Mouse (Mus musculus) lung, adult 2 months (tissue): Measurements from ENCODE around the gene Tpcn1. TPM values are rescaled to one million over a fixed set of nuclear protein-coding genes. Genes with fewer than 3 reads are reported as not detected.

Experiments
- DNase-seq: peaks from one replicate; pipeline ENCODE4 v3.0.0; 2022
- H3K4me1 ChIP-seq: fragments of 200-500 bp; 2 replicates; pipeline ENCODE4 v1.6.1; 2011; ENCODE audit warnings: low read length; ENCODE audit not compliant: control insufficient read depth, insufficient read depth
- H3K4me3 ChIP-seq: fragments of 200-500 bp; replicated peaks from 2 replicates; pipeline ENCODE3; 2011; ENCODE audit warnings: low read depth, mild to moderate bottlenecking, control low read depth, low read length; ENCODE audit errors: extremely low read depth
- CTCF ChIP-seq: fragments of 200-500 bp; IDR thresholded peaks from 2 replicates; pipeline ENCODE4 v1.5.1; 2011; ENCODE audit warnings: mild to moderate bottlenecking, low read length, control low read depth; ENCODE audit not compliant: insufficient read depth
- POLR2A ChIP-seq: fragments of 200-500 bp; IDR thresholded peaks from 2 replicates; pipeline ENCODE4 v1.6.1; 2011; ENCODE audit warnings: low read depth, mild to moderate bottlenecking, control low read depth, low read length, borderline replicate concordance; ENCODE audit errors: extremely low read depth
- WGBS: fragments of 180-500 bp; shearing (Covaris S2); methylation state at CpG from one replicate; pipeline ENCODE4 v1.1.7; 2018; 5-methylcytosine and 5-hydroxymethylcytosine counted together
- polyA plus RNA-seq: library from polyadenylated mRNA; depleted of rRNA; stranded (reverse); fragments of >200 nt; gene quantifications from 2 replicates; pipeline ENCODE4 v1.2.3, GENCODE M21; 2012

Tpcn1 gene
- polyA plus RNA-seq, 1 experiment: 89.2 TPM

DNA sequence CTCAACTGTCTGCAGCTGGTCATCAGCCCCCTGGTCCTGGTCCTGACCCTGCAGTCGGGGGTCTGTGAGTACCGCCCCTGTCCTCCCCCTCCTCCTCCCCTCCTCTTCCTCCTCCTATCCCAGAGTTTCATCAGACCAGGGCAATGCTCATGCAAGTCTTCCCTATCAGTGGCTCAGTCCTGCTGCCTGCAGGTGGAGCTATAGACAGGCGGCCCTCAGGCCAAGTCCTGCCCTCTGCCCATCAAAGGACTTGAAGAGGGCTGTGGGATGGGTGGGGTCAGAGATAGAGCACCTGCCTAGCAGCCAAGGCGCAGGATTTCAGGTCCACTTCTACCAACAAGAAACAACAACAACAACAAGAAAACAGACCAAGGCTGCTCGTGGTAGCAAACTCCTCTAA lies 62.7 kb downstream of the Tpcn1 start:
- Histone ChIP-seq H3K4me3 (no peak overlapping the region), H3K4me1 (no peaks in the 10 kb centered on the region)
- WGBS: 46% methylated on average over 5 of the region's 5 CpGs
- TF ChIP-seq CTCF (peak; percentile 44), POLR2A (no peak)
- no peak for DNase-seq

GRCm38 (mm10) chr5:120524736-120525135 lies 63.7 kb downstream of the Tpcn1 start:
- 96% methylated on average over 2 of the region's 2 CpGs for WGBS
- DNase-seq: no peak
- no peak overlapping the region for H3K4me3 ChIP-seq
- TF ChIP-seq CTCF: no peak
- TF ChIP-seq POLR2A: no peak
- H3K4me1 ChIP-seq: no peaks in the 10 kb centered on the region

DNA sequence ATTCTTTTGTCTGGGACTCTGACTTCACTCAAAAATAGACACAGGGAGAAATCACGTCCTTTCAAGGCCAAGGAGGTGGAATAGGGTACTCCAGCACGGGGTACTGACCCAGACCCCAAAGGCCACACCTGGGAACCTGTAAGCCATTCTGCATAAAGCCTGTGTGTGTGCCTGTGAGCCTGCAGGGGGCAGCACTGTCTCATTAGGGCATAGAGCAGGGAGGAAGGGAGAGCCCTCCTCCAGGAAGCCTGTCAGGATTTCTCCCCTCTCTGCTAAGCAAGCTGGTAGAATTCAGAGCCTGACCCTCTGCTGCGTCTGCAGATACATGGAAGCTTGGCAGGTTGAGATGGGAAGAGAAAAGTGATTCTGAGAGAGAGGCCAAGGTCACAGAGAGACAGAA lies 65.8 kb downstream of the Tpcn1 start:
- peaks cover 2% of the 10 kb centered on the region; the same call in 1 of the 2 replicates for H3K4me1 ChIP-seq
- peak; percentile 72 for TF ChIP-seq CTCF
- TF ChIP-seq POLR2A: no peak
- 81% methylated on average over 3 of the region's 3 CpGs for WGBS
- H3K4me3 ChIP-seq: no peak overlapping the region
- DNase-seq: no peak

GRCm38 (mm10) chr5:120517552-120517951 lies 70.9 kb downstream of the Tpcn1 start:
- Histone ChIP-seq H3K4me3 (no peak overlapping the region), H3K4me1 (peaks cover 22% of the 10 kb centered on the region)
- 35% methylated on average over 9 of the region's 9 CpGs for WGBS
- no peak for TF ChIP-seq CTCF
- no peak for DNase-seq

DNA sequence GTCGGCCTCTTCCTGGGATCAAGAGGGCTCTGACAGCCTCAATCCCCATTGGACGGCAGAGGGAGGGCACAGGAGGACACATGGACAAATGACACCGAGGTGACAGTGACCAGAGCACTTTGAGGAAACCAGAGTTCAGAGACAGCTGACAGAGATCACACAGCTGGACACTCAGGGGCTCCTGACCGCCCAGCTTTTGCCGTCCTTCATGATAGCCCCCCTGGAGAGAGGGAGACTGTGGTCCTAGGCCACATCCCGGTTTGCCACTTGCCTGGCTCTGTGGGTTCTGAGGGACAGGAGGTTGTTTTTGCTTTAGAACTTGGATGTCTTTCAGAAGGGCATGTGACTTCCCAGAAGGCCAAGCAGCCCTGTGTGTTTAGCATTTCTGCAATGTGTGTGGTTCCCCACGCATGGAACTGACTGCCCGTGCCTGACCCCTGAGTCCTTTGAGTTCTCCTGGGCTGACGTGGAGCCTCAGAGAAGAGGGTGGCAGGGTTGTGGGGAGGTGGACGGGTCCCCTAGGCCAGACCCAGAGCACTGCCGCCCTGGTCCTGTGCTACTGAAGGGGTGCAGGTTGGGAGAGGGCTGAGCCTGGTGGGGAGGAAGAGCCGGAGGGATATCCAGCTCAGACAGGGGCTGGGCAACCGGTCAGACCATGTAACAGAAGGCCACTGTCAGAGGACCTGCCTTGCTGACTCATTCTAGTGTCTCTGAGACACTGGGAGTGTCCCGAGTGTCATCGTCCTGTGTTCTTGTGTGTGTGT lies 72.1 kb downstream of the Tpcn1 start:
- peaks cover 22% of the 10 kb centered on the region for H3K4me1 ChIP-seq
- no peak overlapping the region for H3K4me3 ChIP-seq
- peak; percentile 26 for DNase-seq
- TF ChIP-seq POLR2A: peak; percentile 56; the same call in 1 of the 2 replicates
- TF ChIP-seq CTCF: no peak
- WGBS: 53% methylated on average over 15 of the region's 15 CpGs

DNA sequence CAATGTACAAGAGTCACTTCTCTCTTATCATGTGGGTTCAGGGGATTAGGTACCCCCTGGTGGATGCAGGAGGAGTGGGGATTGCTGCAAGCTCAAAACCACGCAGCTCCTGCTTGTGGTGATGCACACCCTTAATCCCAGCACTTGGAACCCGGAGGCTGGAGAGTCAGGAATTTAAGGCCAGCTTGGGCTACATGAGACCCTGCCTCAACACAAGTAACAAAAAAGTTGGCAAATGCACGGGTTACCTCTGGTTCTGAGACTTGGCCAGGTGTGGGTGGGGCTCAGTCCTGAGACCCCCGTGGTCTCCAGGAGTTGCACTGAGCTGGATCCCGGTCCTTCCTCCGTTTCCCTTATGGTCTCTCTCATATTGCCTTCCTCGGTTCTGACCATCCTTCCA lies 73.0 kb downstream of the Tpcn1 start:
- TF ChIP-seq POLR2A (no peak), CTCF (no peak)
- Histone ChIP-seq H3K4me1 (peaks cover 22% of the 10 kb centered on the region), H3K4me3 (no peak overlapping the region)
- no peak for DNase-seq
- WGBS: 75% methylated on average over 7 of the region's 7 CpGs

DNA sequence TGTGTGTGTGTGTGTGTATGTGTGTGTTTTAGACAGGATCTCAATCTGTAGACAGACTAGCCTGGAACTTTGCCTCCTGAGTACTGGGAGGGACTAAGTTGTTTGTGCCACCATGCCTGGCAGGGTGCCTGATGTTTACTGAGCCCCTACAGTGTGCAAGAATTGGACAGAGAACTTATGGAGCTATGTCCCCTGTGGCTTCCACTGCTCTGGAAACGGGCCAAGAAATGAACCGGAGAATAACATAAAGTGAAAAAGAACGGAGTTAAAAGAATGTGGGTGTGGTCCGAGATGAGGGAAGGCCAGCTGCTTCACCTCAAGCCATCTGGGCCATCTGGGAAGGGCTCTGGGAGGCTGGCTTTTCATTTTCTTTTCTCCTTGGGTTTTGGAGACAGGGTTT lies 73.7 kb downstream of the Tpcn1 start:
- DNase-seq: no peak
- TF ChIP-seq CTCF (no peak), POLR2A (no peak)
- Histone ChIP-seq H3K4me1 (peaks cover 22% of the 10 kb centered on the region), H3K4me3 (no peak overlapping the region)
- WGBS: 20% methylated on average over 4 of the region's 4 CpGs

GRCm38 (mm10) chr5:120514031-120514677 lies 74.3 kb downstream of the Tpcn1 start:
- Histone ChIP-seq H3K4me3 (no peak overlapping the region), H3K4me1 (peaks cover 22% of the 10 kb centered on the region)
- DNase-seq: no peak
- TF ChIP-seq CTCF: no peak
- no peak for TF ChIP-seq POLR2A
- 68% methylated on average over 9 of the region's 9 CpGs for WGBS

DNA sequence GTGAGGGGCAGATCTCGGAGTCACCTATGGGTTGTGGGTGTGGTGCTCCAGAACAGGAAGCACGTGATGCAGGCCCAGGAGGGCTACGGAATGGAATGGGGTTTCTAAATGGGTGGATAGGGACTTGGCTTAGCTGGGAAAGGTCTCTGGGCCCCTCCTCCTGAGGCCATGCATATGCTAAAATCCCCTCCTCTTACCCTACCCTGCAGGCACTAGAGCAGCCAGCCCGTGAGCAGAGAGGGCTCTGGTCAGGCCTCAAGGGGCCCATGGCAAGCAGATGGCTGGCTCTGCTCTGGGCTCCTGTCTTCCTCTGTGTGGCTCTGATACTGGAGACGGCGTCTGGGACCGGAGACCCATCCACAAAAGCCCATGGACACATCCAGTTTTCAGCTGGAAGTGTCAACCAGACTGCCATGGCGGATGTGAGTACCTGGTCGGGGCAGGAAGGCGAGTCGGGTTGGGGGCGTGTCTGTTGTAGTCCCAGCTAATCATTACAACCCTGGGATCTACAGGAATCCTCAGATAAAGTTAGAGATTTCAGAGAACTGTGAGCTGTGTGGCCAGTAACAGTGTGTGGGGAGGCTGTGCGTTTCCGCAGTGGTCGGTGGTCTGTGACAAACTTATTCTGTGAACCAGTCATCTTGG lies 75.4 kb downstream of the Tpcn1 start:
- WGBS: 74% methylated on average over 15 of the region's 15 CpGs
- TF ChIP-seq POLR2A: no peak
- no peak for TF ChIP-seq CTCF
- Histone ChIP-seq H3K4me1 (peaks cover 22% of the 10 kb centered on the region), H3K4me3 (no peak overlapping the region)
- DNase-seq: no peak

DNA sequence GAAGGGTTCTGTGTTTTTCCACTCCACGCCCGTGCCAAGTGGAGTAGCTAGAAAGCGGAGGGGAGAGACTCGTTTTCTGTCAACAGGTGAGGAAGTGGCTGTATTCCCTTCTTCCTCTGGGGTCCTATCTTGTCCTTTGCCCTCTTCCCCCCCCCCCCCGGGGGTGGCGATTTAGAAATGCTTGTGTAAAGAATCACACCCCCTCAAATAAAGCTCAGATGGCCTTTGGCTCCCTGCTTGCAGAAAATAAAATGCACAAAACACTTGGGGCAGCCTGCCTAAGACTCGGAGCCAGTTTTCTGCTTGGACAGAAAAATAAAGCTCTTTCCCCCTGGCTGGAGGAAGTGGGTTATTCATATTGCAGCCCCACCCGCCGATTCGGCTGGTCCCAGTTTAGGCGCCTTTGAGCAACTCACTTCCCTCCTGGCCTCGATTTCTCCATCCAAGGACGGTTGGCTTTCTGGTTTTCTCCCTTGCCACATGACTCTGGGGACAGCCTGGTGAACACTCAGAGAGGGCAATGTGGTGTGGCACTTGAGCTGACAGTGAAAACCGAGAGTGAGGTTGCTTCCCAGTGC lies 76.7 kb downstream of the Tpcn1 start:
- WGBS: 5% methylated on average over 14 of the region's 14 CpGs
- peaks cover 12% of the 10 kb centered on the region for H3K4me1 ChIP-seq
- peak overlapping the region; percentile 77 for H3K4me3 ChIP-seq
- peak; percentile 27 for DNase-seq
- TF ChIP-seq CTCF (no peak), POLR2A (no peak)
